Mouse (Mus musculus) liver, adult 2 months (tissue): ENCODE results near the gene Sox1.

Experiments
- CTCF ChIP-seq: fragments of 200-500 bp; IDR thresholded peaks from 2 replicates; pipeline ENCODE4 v1.5.1; 2011; ENCODE audit warnings: low read depth, low read length, control low read depth
- POLR2A ChIP-seq: fragments of 200-500 bp; IDR thresholded peaks from 2 replicates; pipeline ENCODE4 v1.6.1; 2011; ENCODE audit warnings: low read length, control low read depth; ENCODE audit not compliant: insufficient read depth; ENCODE audit errors: extremely low read depth

DNA sequence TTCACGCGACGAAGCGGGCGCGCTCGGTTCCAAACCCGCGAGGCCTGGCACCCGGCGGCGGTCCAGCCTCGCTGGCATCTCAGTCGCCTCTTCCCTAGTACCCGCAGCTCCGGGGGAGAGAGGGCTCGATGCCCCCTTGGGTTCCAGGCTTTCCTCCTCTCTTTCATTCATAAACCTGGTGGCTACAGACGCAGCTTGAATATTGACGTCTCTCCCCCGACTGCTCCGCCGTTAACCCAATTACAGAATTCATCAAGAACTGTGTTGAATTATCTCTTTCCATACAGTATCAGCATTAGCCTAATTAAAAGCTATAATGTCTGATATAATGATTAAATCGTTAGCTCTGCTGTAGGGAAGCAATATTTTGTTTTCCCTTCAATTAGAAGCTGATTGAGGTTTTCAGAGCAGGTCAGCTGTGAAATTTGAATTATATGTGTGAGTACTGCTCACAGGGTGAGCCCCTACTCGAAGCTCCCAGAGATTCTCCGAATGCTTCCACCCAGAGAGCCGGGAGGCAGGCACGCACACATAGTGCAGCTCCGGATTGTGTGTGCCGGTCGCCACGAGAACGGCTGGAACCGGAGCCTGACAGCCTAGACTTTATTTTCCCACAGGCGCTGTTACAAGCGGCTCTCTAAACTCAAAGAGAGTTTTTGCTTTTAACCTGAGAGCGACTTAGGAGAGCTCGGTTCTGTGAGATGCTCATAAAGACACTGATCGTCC, 4.3 kb upstream of the Sox1 start:
- TF ChIP-seq CTCF, result no peak
- no peak for TF ChIP-seq POLR2A
